Mouse (Mus musculus): Measurements from ENCODE around the gene Rpl11. TPM values are rescaled to one million over a fixed set of nuclear protein-coding genes. Genes with fewer than 3 reads are reported as not detected.
"Not testable (repeated sequence)": the region's sequence is repeated elsewhere in the genome, so short reads cannot be mapped to it uniquely, and the experiment has no call there.

Gene Rpl11
- polyA plus RNA-seq (2014; fragmentation: Nextera tagmentation; extraction: Ambion mirVana): 410 and 416 TPM in 2 replicates

- H3K9me3 ChIP-seq (ENCODE audit: control insufficient read depth, low read length): no peaks in the 10 kb centered on the region
- peak within 1 kb of the TSS; percentile 99 for H3K4me3 ChIP-seq (ENCODE audit: low read depth, low read length)
- under 1% methylated on average over 21 of the region's 21 CpGs for WGBS
- H3K9ac ChIP-seq (ENCODE audit: low read length): peak within 1 kb of the TSS; percentile 99
- peaks cover 11% of the 10 kb centered on the region for H3K4me1 ChIP-seq (ENCODE audit: control insufficient read depth, insufficient read depth, low read length)
- H3K4me2 ChIP-seq (ENCODE audit: low read depth): peak within 1 kb of the TSS; percentile 97
- H3K36me3 ChIP-seq (ENCODE audit: control insufficient read depth, insufficient read depth, low read length): peaks cover 16% of the 10 kb centered on the region
- peak within 1 kb of the TSS; percentile 93 for H3K27ac ChIP-seq (ENCODE audit: low read depth, low read length)
- no peaks in the 10 kb centered on the region for H3K27me3 ChIP-seq (ENCODE audit: control insufficient read depth, insufficient read depth, low read length)
- DNase-seq (ENCODE audit: low spot score) (peak; percentile 93), ATAC-seq (ENCODE audit: insufficient read depth, low FRiP score, low TSS enrichment) (peak; percentile 96)
These were observed at the start of gene Rpl11 for GRCm38 (mm10) chr4:136053247-136053596. TSS of gene Rpl11 (minus strand) at chr4:136053428.

- not testable (repeated sequence) for H3K9ac ChIP-seq (ENCODE audit: low read length)
These were observed 48.5 kb upstream of the Rpl11 start for GRCm38 (mm10) chr4:136101753-136102152.

GRCm38 (mm10) chr4:136100396-136101070 lies 47.3 kb upstream of the Rpl11 start:
- H3K4me2 ChIP-seq (ENCODE audit: low read depth): no peak overlapping the region
- H3K27me3 ChIP-seq (ENCODE audit: control insufficient read depth, insufficient read depth, low read length): no peaks in the 10 kb centered on the region
- H3K4me1 ChIP-seq (ENCODE audit: control insufficient read depth, insufficient read depth, low read length): peaks cover 12% of the 10 kb centered on the region
- DNase-seq (ENCODE audit: low spot score) (no peak), ATAC-seq (ENCODE audit: insufficient read depth, low FRiP score, low TSS enrichment) (no peak)
- no peaks in the 10 kb centered on the region for H3K36me3 ChIP-seq (ENCODE audit: control insufficient read depth, insufficient read depth, low read length)
- H3K9ac ChIP-seq (ENCODE audit: low read length): no peak overlapping the region
- no peak overlapping the region for H3K4me3 ChIP-seq (ENCODE audit: low read depth, low read length)
- WGBS: 78% methylated on average over 12 of the region's 12 CpGs
- no peaks in the 10 kb centered on the region for H3K9me3 ChIP-seq (ENCODE audit: control insufficient read depth, low read length)
- no peak overlapping the region for H3K27ac ChIP-seq (ENCODE audit: low read depth, low read length)

More at GRCm38 (mm10) chr4:136101753-136102152, 48.5 kb upstream of the Rpl11 start:
- H3K4me2 ChIP-seq (ENCODE audit: low read depth); H3K36me3 ChIP-seq (ENCODE audit: control insufficient read depth, insufficient read depth, low read length); H3K9me3 ChIP-seq (ENCODE audit: control insufficient read depth, low read length); DNase-seq (ENCODE audit: low spot score); H3K4me3 ChIP-seq (ENCODE audit: low read depth, low read length); ATAC-seq (ENCODE audit: insufficient read depth, low FRiP score, low TSS enrichment); H3K27me3 ChIP-seq (ENCODE audit: control insufficient read depth, insufficient read depth, low read length); H3K27ac ChIP-seq (ENCODE audit: low read depth, low read length): not testable (repeated sequence)
- WGBS: 87% methylated on average over 4 of the region's 4 CpGs
- H3K4me1 ChIP-seq (ENCODE audit: control insufficient read depth, insufficient read depth, low read length): peaks cover 12% of the 10 kb centered on the region

- Histone ChIP-seq H3K27ac (ENCODE audit: low read depth, low read length) (no peak overlapping the region), H3K9ac (ENCODE audit: low read length) (no peak overlapping the region), H3K36me3 (ENCODE audit: control insufficient read depth, insufficient read depth, low read length) (no peaks in the 10 kb centered on the region), H3K4me3 (ENCODE audit: low read depth, low read length) (no peak overlapping the region), H3K27me3 (ENCODE audit: control insufficient read depth, insufficient read depth, low read length) (no peaks in the 10 kb centered on the region), H3K4me1 (ENCODE audit: control insufficient read depth, insufficient read depth, low read length) (no peaks in the 10 kb centered on the region), H3K9me3 (ENCODE audit: control insufficient read depth, low read length) (no peaks in the 10 kb centered on the region), H3K4me2 (ENCODE audit: low read depth) (no peak overlapping the region)
- 94% methylated on average over 3 of the region's 3 CpGs for WGBS
- DNase-seq (ENCODE audit: low spot score) (no peak), ATAC-seq (ENCODE audit: insufficient read depth, low FRiP score, low TSS enrichment) (no peak)
These were observed 45.2 kb upstream of the Rpl11 start for GRCm38 (mm10) chr4:136098446-136098845.

- 71% methylated on average over 11 of the region's 11 CpGs for WGBS
- no peak overlapping the region for H3K27ac ChIP-seq (ENCODE audit: low read depth, low read length)
- no peak for DNase-seq (ENCODE audit: low spot score)
These were observed 43.4 kb upstream of the Rpl11 start for GRCm38 (mm10) chr4:136096446-136097113.

GRCm38 (mm10) chr4:136095490-136096105 lies 42.4 kb upstream of the Rpl11 start:
- WGBS: 82% methylated on average over 9 of the region's 9 CpGs
- Histone ChIP-seq H3K9me3 (ENCODE audit: control insufficient read depth, low read length) (no peaks in the 10 kb centered on the region), H3K4me1 (ENCODE audit: control insufficient read depth, insufficient read depth, low read length) (no peaks in the 10 kb centered on the region), H3K4me3 (ENCODE audit: low read depth, low read length) (no peak overlapping the region), H3K36me3 (ENCODE audit: control insufficient read depth, insufficient read depth, low read length) (no peaks in the 10 kb centered on the region), H3K4me2 (ENCODE audit: low read depth) (no peak overlapping the region), H3K27me3 (ENCODE audit: control insufficient read depth, insufficient read depth, low read length) (no peaks in the 10 kb centered on the region), H3K9ac (ENCODE audit: low read length) (no peak overlapping the region), H3K27ac (ENCODE audit: low read depth, low read length) (no peak overlapping the region)
- DNase-seq (ENCODE audit: low spot score) (no peak), ATAC-seq (ENCODE audit: insufficient read depth, low FRiP score, low TSS enrichment) (no peak)

More at GRCm38 (mm10) chr4:136096446-136097113, 43.4 kb upstream of the Rpl11 start:
- Histone ChIP-seq H3K4me3 (ENCODE audit: low read depth, low read length) (no peak overlapping the region), H3K27me3 (ENCODE audit: control insufficient read depth, insufficient read depth, low read length) (no peaks in the 10 kb centered on the region), H3K4me2 (ENCODE audit: low read depth) (no peak overlapping the region), H3K9ac (ENCODE audit: low read length) (no peak overlapping the region), H3K4me1 (ENCODE audit: control insufficient read depth, insufficient read depth, low read length) (no peaks in the 10 kb centered on the region), H3K9me3 (ENCODE audit: control insufficient read depth, low read length) (no peaks in the 10 kb centered on the region), H3K36me3 (ENCODE audit: control insufficient read depth, insufficient read depth, low read length) (no peaks in the 10 kb centered on the region)
- no peak for ATAC-seq (ENCODE audit: insufficient read depth, low FRiP score, low TSS enrichment)

- ATAC-seq (ENCODE audit: insufficient read depth, low FRiP score, low TSS enrichment) (no peak), DNase-seq (ENCODE audit: low spot score) (no peak)
- Histone ChIP-seq H3K4me1 (ENCODE audit: control insufficient read depth, insufficient read depth, low read length) (no peaks in the 10 kb centered on the region), H3K36me3 (ENCODE audit: control insufficient read depth, insufficient read depth, low read length) (no peaks in the 10 kb centered on the region), H3K27me3 (ENCODE audit: control insufficient read depth, insufficient read depth, low read length) (no peaks in the 10 kb centered on the region), H3K27ac (ENCODE audit: low read depth, low read length) (no peak overlapping the region), H3K9ac (ENCODE audit: low read length) (no peak overlapping the region), H3K9me3 (ENCODE audit: control insufficient read depth, low read length) (no peaks in the 10 kb centered on the region), H3K4me2 (ENCODE audit: low read depth) (no peak overlapping the region), H3K4me3 (ENCODE audit: low read depth, low read length) (no peak overlapping the region)
- WGBS: 79% methylated on average over 18 of the region's 18 CpGs
These were observed 41.4 kb upstream of the Rpl11 start for GRCm38 (mm10) chr4:136094519-136095219.

GRCm38 (mm10) chr4:136092498-136092897 lies 39.3 kb upstream of the Rpl11 start:
- Histone ChIP-seq H3K9me3 (ENCODE audit: control insufficient read depth, low read length) (no peaks in the 10 kb centered on the region), H3K27ac (ENCODE audit: low read depth, low read length) (no peak overlapping the region), H3K4me2 (ENCODE audit: low read depth) (no peak overlapping the region), H3K36me3 (ENCODE audit: control insufficient read depth, insufficient read depth, low read length) (no peaks in the 10 kb centered on the region), H3K4me1 (ENCODE audit: control insufficient read depth, insufficient read depth, low read length) (peaks cover 3% of the 10 kb centered on the region; the same call in 1 of the 2 replicates), H3K27me3 (ENCODE audit: control insufficient read depth, insufficient read depth, low read length) (no peaks in the 10 kb centered on the region), H3K9ac (ENCODE audit: low read length) (no peak overlapping the region), H3K4me3 (ENCODE audit: low read depth, low read length) (no peak overlapping the region)
- DNase-seq (ENCODE audit: low spot score) (no peak), ATAC-seq (ENCODE audit: insufficient read depth, low FRiP score, low TSS enrichment) (no peak)
- 91% methylated on average over 7 of the region's 7 CpGs for WGBS

All from neural tube, embryonic 11.5 days (tissue).